Mouse (Mus musculus): Measurements from ENCODE around the gene 4921539E11Rik. TPM values are rescaled to one million over a fixed set of nuclear protein-coding genes. Genes with fewer than 3 reads are reported as not detected.

4921539E11Rik gene
- polyA plus RNA-seq (2015; fragmentation: Nextera tagmentation; extraction: Ambion mirVana) = not detected in 2 replicates

DNA sequence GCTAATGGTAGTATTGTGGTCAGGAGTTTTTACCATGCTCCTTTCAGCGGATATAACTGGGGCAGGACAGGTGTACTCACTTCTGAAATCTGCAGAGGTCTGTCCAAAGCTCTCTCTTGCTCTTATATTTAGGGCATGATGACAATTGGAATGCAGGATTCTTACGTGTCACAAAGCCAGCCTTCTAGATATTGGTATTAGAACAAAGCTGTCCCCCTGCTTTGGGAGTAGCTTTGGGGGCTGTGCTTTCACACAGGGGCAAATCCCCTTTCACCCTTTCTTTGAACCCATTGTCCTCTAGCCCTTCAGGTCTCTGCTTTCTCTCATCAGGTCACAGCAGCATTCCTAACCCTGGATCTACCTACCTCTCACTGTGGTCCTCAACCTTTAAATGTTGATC is at the start of gene 4921539E11Rik:
Gene 4921539E11Rik, minus strand, starts transcription at position 101 of the 400 bp plus-strand sequence.
- no peak for DNase-seq (ENCODE audit: low spot score)

DNA sequence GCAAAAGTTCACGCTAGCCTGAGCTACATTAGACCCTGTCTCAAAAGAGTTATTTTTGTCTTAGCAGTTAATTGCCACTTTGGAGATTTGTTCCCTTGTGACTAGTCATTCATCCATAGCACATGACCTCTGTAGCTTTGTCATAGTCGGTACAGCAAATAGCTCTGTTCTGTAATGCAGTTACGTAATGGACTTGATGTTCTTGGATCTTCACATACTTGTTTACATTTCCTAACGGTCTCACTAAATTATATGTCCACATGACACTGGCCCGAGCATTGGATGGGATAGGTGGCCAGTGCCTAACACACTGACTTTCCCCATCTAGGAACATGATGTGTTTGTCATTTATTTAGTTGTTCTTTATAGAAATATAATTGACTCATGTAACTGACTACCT is 44.5 kb upstream of the 4921539E11Rik start:
- no peak for DNase-seq (ENCODE audit: low spot score)

DNA sequence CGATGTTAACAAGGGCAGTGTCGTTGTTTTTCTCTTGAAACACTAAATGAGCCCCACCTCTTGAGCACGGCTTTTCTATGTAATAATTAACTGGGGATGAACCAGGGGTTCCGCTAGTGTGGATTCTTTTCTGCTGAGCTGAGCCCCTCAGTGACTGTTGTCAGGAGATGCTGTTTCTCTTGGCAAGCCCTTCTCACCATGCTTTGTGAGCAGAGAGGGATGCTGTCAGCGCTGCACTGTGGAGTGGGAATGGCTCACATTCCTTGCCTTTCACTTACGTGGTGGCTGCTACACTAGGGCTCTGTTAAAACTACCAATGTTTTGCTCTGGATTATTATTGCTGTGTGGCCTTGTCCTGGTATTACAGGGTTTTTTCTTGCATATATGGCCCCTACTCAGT is 38.7 kb upstream of the 4921539E11Rik start:
- no peak for DNase-seq (ENCODE audit: low spot score)

DNA sequence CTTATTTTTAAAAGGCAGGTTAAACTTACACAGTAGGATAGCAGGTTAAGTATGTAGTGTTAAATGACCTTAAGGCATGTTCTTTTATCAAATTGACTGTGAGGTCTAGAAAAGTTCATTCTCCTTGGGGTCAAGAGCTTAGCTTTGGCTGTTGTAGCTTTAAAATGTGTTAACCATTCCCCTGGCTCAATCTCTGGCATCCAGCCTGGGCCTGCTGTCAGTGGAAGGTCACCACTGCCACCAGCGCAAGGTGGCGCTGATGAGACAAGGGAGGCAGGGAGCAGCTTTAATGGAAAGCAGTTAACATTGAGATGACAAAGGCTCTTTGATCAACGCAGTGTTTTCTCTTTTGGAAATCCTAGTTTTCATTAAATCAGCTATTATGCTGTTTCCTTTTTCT is 36.3 kb upstream of the 4921539E11Rik start:
- DNase-seq (ENCODE audit: low spot score) = no peak

DNA sequence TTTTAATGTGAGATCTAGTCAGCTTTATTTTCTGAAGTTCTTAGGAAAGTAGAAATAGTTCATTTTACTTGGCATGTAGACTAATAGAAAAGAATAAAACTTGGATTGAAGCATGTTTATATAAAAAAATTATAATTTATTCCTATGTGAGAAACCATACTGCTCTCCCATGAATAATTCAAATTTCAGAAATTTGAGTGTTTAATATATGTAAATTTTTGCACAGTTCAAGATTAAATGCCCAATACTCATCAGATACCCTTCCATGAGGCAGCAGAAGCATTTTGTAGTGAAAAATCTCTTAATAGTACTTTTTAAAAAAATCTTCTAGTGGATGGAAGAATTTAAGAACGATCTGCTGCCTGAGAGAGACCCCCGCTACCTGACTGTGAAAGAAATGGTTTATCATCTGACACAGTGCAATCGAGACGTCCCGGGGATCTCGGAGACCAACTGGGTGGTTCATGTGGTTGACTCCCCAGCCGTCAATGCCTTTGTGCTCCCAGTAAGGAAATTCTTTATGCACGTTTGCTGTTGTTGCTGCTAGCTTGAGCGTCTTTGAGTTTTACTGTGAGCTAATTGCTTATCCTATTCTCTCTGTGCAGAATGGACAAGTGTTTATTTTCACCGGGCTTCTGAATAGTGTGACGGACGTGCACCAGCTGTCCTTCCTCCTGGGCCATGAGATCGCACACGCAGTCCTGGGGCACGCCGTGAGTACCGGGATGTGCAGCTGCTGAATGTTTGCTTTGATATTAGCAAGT is 34.2 kb upstream of the 4921539E11Rik start:
- no peak for DNase-seq (ENCODE audit: low spot score)

DNA sequence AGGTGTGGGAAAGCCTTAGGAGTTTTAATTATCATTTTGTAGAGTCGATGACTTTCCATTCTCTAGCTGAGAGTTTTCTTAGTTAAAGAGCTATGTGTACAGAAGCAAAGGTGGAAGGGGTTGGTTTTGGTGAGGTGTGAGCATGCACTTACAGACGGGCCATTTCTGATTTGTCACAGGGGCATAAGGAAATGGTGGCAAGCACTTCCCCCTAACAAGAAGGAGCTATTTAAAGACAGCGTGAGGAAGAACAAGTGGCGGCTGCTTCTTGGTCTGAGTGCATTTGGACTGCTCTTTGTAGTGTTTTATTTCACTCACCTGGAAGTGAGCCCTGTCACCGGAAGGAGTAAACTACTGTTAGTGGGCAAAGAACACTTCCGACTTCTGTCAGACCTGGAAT is 30.8 kb upstream of the 4921539E11Rik start:
- DNase-seq (ENCODE audit: low spot score) = no peak

DNA sequence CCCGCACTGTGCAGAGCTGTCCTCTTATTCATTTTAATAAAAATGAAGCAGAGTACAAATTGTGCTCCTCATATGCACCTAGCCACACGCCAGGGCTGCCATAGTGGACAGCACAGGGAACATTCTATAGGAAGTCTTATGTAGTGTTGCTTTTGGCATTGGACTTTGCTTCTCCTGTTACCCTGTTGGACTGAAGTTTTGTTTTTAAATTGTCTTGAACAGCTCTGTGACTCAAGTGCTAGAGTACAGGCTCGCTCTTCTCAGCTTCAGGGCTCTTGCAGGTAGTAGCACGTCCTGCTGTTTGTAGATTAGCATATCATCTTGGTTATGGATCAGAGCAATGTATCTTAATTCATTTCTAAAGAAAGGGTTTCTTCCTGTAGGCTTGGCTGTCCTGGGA is 25.2 kb upstream of the 4921539E11Rik start:
- DNase-seq (ENCODE audit: low spot score) = no peak

DNA sequence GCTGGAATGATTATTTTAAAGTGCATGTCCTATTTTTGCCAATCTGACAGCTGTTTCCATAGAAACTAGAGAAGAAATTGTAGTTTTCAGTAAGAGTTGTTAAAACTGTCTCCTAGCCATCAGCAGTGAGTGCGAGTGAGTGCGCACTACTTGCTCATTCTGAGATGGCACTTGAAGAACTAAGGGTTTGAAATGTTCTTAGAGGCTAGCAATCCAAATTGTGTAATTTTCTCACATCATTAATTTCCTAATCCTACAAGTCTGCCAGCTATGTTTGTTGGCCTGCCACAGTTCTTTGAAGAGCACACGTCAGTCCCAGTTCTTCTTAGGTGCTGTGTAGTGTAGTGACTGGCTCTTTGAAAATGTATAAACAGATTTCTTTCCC is 23.9 kb upstream of the 4921539E11Rik start:
- DNase-seq (ENCODE audit: low spot score) = no peak

DNA sequence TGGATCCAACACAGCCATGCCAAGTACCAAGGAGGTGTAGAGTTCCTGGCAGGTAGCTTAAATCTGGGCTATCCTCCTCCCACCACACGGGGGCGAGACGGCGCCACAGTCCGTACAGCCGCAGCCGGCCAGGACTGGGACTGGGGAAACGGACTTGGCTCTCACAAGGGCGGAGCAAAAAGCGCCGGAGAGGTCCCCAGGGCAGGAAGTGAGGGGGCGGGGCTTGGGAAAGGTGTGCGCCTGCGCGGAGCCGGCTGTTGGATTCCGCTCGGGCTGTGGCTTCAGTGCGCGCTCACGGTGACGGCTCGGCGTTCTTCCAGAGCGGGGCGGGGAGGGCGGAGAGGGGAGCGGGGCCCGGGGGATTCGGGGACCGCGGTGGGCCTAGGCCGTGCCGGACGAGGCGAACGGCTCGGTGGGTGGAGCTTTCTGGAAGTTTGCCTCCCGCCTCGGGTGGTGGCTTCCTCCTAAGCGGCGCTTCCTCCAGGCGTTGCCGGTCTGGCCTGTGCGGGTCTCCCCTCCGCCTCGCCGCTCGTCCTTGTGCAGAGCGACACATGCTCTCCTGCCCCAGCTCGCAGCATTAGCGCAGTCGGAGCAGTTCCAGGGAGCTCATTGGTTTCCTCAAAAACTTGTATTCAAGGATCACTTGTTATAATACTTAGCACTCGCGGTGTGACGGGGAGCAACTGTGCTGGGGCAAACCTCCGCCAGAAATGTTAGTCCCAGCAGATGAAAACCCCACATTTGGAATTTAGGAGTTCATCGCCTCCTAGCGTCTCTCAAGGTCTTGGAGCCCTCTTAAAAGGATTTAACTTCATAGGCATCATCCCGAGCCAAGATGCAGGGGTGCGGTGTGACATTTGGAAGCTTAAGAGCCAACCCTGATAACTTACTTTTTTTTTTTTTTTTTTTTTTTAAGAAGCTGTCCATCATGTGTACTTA is 23.2 kb upstream of the 4921539E11Rik start, which contains the start of gene Oma1:
Gene Oma1, plus strand, starts transcription at position 226 of the 939 bp plus-strand sequence.
- DNase-seq (ENCODE audit: low spot score) = peak; percentile 96

DNA sequence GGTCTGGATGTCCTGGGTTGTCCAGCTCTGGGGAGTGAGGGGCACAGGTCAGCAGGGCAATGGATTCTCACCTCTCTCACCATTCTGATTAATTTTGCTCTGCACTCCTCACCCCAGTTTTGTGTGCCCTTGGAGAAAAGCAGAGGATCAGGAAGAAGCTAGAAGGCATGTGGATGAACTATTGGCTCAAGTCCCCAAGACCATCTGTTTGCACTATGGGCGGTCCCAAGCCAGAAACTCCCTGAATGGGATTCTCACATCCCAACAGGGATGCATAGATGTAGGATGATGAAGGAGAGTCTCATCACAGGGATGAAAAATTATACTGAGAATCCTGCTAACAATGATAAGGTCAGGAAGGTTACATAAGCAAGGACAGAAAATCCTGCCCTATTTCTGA is 13.2 kb upstream of the 4921539E11Rik start:
- DNase-seq (ENCODE audit: low spot score) = no peak

DNA sequence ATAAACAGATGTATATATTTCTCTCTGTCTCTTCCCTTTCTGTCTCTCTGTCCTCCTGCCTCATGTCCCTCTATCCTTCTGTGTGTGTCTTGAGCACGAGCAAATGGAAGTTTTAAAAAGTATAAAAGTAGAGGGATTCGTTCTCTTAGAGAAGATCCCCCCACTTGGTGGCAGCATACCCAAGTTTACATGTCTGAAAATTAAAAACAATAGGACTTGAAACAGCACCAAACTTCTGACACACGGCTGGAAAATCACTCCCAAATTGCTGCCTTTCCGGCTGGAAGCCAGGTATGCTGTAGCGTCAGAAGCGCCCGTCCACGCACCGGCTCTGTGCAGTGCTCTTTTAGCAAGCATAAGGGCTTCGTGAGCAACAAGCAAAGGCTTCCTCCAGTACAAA is 8.7 kb upstream of the 4921539E11Rik start:
- no peak for DNase-seq (ENCODE audit: low spot score)

DNA sequence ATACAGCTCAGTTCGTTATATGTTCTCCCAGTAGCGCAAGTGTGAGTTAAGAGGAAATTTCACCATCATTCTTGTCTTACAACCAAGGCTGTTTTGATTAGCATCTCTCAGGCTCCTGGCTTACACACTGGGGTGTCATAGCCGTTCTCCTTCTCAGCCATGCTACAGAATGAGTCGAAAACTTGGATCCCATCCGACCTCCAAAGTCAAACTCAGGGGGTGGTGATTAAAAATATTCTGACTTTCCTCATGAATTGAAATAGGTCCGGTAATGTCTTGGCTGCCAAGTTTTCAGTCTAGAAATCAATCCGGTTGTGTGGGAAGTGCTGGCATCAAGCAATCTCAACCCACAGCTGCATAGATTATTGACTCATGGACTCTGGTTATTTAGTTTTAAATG is 2.3 kb downstream of the 4921539E11Rik start:
- DNase-seq (ENCODE audit: low spot score) = no peak

DNA sequence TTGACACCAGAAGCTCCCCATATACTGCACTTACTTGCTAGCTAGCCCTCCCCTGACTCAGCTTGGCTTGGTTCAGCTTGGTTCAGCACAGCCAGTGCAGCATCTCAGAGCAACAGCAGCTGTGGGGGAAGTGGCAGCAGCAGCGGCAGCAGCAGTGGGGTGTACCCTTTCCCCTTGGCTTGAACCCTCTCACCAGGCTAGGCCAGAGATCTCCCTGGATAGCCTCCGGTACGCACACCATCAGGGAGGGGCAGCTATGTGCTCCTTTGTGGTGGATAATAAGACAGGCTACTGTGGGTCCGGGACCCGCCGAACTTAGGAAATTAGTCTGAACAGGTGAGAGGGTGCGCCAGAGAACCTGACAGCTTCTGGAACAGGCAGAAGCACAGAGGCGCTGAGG is 17.6 kb downstream of the 4921539E11Rik start:
- DNase-seq (ENCODE audit: low spot score) = no peak

DNA sequence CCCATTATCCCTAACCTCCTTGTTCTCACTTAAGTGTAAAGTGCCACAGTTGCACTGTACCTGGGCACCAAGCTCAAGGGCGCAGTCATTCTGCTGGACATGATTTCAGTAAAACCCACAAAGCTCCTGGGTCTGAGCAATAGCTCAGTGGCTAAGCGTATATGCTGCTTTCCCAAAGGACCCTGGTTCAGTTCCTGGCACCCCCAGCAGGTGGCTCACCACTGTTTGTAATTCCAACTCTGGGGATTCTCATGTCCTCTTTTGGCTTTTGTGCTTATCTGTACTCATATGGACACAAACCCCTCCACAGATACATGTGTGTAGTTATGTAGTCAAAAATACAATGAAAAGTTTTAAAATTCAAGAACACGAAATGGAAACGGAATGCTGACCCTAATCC is 21.3 kb downstream of the 4921539E11Rik start:
- DNase-seq (ENCODE audit: low spot score) = no peak

DNA sequence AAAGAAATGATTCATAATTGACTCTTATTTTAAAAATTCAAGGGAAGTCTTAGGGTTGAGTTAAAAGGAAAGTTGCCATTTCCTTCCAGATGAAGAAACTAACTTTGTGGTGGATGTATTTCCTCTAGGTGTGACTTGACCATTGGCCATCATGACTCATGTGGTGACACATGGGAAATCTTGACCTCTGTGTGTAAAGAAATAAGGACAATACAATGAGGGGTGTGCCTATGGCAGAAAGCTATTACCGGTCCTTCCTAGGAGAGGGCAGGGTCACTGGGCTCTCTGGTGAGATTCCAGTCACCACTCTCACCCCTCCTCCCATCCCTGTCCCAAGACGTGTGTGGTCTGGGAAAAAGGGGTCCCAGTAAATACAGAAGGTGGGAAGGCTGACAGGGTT is 25.5 kb downstream of the 4921539E11Rik start:
- DNase-seq (ENCODE audit: low spot score) = no peak

DNA sequence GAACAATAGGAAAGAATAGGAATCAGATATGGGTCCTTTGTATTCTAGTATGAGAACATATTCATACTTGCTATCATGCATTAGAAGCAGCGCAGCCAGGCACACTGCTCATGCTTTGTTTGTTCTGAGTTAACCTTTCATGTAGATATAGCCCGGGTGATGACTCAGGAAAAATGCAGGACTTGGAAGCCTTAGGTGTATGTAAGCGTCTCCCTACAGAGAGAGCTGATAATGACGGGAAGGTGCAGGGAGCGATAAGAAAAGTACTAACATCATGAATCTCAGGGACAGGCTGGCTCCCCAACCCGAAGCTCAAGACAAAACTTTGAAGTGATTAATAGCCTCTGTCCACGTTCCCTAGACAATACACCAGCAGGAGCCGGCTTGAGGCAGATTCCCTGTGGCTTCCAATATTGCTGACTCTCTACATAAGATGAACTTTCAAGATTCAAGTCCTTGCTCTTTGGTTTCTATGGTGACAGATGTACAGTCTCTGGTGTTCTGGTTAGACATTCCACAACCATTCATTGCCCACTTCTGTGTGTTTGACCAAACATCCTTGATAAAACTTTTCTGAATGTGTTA is 26.8 kb downstream of the 4921539E11Rik start:
- DNase-seq (ENCODE audit: low spot score) = no peak

DNA sequence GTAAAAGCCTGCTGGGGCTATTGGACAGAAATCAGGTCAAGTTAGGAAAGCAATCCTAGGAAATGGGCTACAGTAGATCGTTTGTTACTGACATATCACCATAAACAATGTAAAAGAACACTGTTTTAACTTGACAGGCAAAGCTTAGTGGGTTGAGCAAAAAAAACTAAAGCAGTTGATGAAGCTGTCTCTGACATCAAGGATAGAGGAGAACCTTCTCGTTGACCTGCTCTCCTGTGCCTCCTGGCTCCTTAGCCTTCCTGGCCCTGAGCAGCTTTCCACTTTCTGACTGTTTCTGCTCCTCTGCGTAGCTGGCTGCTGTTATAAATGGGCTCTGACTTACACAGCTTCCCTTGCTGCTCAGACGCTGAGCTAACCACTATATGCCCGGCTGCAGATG is 27.3 kb downstream of the 4921539E11Rik start:
- DNase-seq (ENCODE audit: low spot score) = no peak

DNA sequence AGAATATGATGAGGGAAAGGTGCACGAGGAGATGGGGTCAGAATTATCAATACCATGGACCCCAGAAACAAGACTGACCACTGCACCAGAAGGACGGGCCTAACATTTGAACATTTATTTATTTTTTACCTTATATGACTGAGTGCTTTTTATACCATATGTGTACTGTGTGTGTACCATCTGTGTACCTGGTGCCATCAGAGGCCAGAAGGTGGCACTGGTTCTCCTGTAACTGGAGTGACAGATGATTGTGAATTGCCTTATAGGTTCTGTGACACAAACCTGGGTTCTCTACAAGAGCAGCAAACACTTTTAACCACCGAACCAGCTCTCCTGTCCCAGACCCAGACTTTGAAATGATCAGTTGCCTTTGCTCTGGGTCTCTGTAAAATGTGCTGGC is 31.8 kb downstream of the 4921539E11Rik start:
- DNase-seq (ENCODE audit: low spot score) = peak; percentile 11

DNA sequence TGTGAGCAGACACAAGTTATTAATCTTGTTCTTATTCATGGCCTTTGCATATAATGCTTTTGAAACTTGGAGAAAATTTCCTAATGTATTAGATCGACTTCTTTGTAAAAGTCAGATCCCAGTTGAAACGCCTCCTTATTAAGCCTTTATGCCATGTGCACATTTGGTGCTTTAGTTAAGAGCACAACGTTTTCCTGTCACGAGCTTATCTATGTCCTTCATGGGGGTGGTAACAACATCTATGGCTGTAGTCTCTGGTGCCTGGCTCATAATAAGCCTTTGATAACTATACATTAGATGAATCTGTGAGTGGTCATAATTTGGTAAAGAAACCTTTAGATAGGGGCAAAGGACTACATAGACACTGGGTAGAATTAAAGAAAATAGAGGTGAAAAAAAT is 36.8 kb downstream of the 4921539E11Rik start:
- DNase-seq (ENCODE audit: low spot score) = no peak

DNA sequence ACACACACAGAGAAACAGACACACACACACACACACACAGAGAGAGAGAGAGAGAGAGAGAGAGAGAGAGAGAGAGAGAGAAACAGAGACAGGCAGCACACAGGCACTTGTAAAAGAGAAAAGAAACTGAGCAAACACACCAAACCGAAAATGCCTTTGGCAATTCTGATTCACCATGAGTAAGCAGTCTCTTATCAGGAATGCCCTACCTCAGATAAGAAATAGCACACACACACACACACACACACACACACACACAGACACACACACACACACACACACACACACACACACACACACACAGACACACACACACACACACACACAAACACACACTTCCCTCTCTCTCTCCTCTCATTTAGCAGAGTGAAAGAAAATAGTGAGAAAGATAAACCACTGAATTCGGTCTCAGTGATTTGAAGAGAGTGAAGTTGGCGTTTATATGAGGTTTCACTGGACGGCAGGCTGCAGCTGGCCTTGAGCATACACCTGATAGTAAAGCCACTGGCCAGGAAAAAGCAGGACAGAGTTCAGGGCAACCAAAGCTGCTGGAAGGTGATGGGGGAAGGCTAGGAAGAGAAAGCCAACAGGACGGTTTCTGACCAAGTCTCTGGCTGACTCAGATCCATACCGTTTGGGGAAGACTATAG is 41.1 kb downstream of the 4921539E11Rik start:
- no peak for DNase-seq (ENCODE audit: low spot score)

DNA sequence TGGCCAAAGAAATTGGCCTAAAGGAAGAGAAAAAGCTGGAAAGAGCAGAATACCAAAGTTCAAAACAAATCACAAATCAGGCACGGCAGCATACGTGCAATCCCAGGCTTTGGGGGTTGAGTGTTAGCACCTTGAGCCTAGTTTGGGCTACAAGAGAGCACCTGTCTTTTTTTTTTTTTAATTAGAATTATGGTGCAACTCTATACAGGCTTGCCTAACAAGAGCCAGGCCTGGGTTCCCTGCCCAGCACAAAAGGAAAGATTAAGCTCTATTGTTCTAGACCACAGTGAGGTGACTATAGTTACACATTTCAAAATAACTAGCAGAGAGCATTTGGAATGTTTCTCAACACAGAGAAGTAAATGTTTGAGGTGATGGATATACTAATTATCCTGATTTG is 42.9 kb downstream of the 4921539E11Rik start:
- DNase-seq (ENCODE audit: low spot score) = no peak

All from thymus, postnatal 0 days (tissue).